Mouse (Mus musculus) heart, postnatal 0 days (tissue): Measurements from ENCODE around the gene Doc2g. TPM values are rescaled to one million over a fixed set of nuclear protein-coding genes. Genes with fewer than 3 reads are reported as not detected.
"Not testable (repeated sequence)": the region's sequence is repeated elsewhere in the genome, so short reads cannot be mapped to it uniquely, and the experiment has no call there.

Experiments
- ATAC-seq: fragments of 200-750 bp; cut with Nextera tagmentation; 2 replicates; pipeline ENCODE4 v1.8.0; 2017; ENCODE audit warnings: low read depth, moderate number of reproducible peaks, moderate library complexity; ENCODE audit not compliant: insufficient read depth
- DNase-seq: peaks from one replicate; pipeline ENCODE4 v3.0.0-alpha.2; 2016; ENCODE audit warnings: low spot score
- H3K27ac ChIP-seq: fragments of 300-500 bp; sonication (generic); 2 replicates; pipeline ENCODE4 v1.5.1; 2014; ENCODE audit warnings: low read depth, mild to moderate bottlenecking
- H3K27me3 ChIP-seq: fragments of 300-500 bp; sonication (generic); 2 replicates; pipeline ENCODE4 v1.6.1; 2014; ENCODE audit warnings: low read length, mixed read lengths; ENCODE audit not compliant: control insufficient read depth, insufficient read depth
- H3K36me3 ChIP-seq: fragments of 300-500 bp; sonication (generic); replicated peaks from 2 replicates; pipeline ENCODE4 v1.6.1; 2014; ENCODE audit warnings: low read length, mixed read lengths; ENCODE audit not compliant: control insufficient read depth, insufficient read depth
- H3K4me1 ChIP-seq: fragments of 300-500 bp; sonication (generic); 2 replicates; pipeline ENCODE4 v1.6.1; 2014; ENCODE audit warnings: antibody characterized with exemption; ENCODE audit not compliant: control insufficient read depth, insufficient read depth
- H3K4me2 ChIP-seq: fragments of 300-500 bp; sonication (generic); 2 replicates; pipeline ENCODE4 v1.6.1; 2014; ENCODE audit warnings: low read depth, mild to moderate bottlenecking, low read length, moderate library complexity
- H3K4me3 ChIP-seq: fragments of 300-500 bp; sonication (generic); 2 replicates; pipeline ENCODE4 v1.5.1; 2014; ENCODE audit warnings: low read depth, low read length
- H3K9ac ChIP-seq: fragments of 300-500 bp; sonication (generic); replicated peaks from 2 replicates; pipeline ENCODE4 v1.6.1; 2014; ENCODE audit warnings: low read depth, low read length, mixed read lengths
- H3K9me3 ChIP-seq: fragments of 300-500 bp; sonication (generic); replicated peaks from 2 replicates; pipeline ENCODE4 v1.6.1; 2016; ENCODE audit warnings: low read length; ENCODE audit not compliant: control insufficient read depth
- CTCF ChIP-seq: IDR thresholded peaks from 2 replicates; pipeline ENCODE4 v1.5.1; 2016; ENCODE audit warnings: antibody characterized with exemption, control low read depth, low read depth
- EP300 ChIP-seq: IDR thresholded peaks from 2 replicates; pipeline ENCODE4 v1.6.1; 2016; ENCODE audit warnings: antibody characterized with exemption, low read depth
- WGBS: fragments of 180-500 bp; shearing (Covaris S2); extraction: QIAGEN DNeasy Blood & Tissue Kit; methylation state at CpG from one replicate; pipeline ENCODE4 v1.1.7; 2014; 5-methylcytosine and 5-hydroxymethylcytosine counted together
- polyA plus RNA-seq: library from polyadenylated mRNA; unstranded; fragments of >200 nt; fragmentation: Nextera tagmentation; extraction: Ambion mirVana; gene quantifications from 2 replicates; pipeline ENCODE4 v1.2.1, GENCODE M21; 2015
- total RNA-seq: library from RNA; depleted of rRNA; stranded (reverse); fragments of >200 nt; gene quantifications from 2 replicates; pipeline ENCODE4 v1.2.3, GENCODE M21; 2014; ENCODE audit warnings: low replicate concordance

The Doc2g gene
- total and polyA plus RNA-seq, 2 experiments from 2014 or later = 116 to 202 TPM

- Histone ChIP-seq H3K9ac (peak within 1 kb of the TSS; percentile 71), H3K27ac (peak within 1 kb of the TSS; percentile 58), H3K4me2 (peak within 1 kb of the TSS; percentile 84), H3K4me1 (peaks cover 8% of the 10 kb centered on the region), H3K4me3 (peak within 1 kb of the TSS; percentile 63), H3K9me3 (no peaks in the 10 kb centered on the region), H3K27me3 (no peaks in the 10 kb centered on the region), H3K36me3 (0 out of 2 replicates have a peak, but pooled peaks cover 6% of the 10 kb centered on the region)
- ATAC-seq = peak; percentile 90
- DNase-seq = peak; percentile 88
- peak; percentile 24 for TF ChIP-seq CTCF
- TF ChIP-seq EP300 = no peak
- under 1% methylated on average over 26 of the region's 26 CpGs for WGBS
These were observed 34.7 kb downstream of the Doc2g start, which contains the start of gene Gstp1 for GRCm38 (mm10) chr19:4037788-4038232. Gstp1 (minus strand) TSS chr19:4037985.

GRCm38 (mm10) chr19:4040941-4041340 is 37.8 kb downstream of the Doc2g start:
- H3K36me3 ChIP-seq, H3K4me1 ChIP-seq, H3K9me3 ChIP-seq, ATAC-seq, H3K4me3 ChIP-seq, DNase-seq, H3K4me2 ChIP-seq, H3K27ac ChIP-seq, H3K9ac ChIP-seq, H3K27me3 ChIP-seq: not testable (repeated sequence)
- 82% methylated on average over 5 of the region's 5 CpGs for WGBS

GRCm38 (mm10) chr19:4041500-4041899 is 38.4 kb downstream of the Doc2g start:
- WGBS = 95% methylated on average over 3 of the region's 4 CpGs
- not testable (repeated sequence) for H3K4me1 ChIP-seq, H3K36me3 ChIP-seq, H3K4me2 ChIP-seq, H3K9me3 ChIP-seq, DNase-seq, H3K27me3 ChIP-seq, H3K27ac ChIP-seq, H3K4me3 ChIP-seq, H3K9ac ChIP-seq, ATAC-seq

GRCm38 (mm10) chr19:4042124-4042523 is 39.0 kb downstream of the Doc2g start:
- no peaks in the 10 kb centered on the region for H3K9me3 ChIP-seq
- peaks cover 8% of the 10 kb centered on the region for H3K4me1 ChIP-seq
- no peaks in the 10 kb centered on the region for H3K36me3 ChIP-seq
- H3K9ac ChIP-seq = no peak overlapping the region
- no peak overlapping the region for H3K4me2 ChIP-seq
- no peak overlapping the region for H3K4me3 ChIP-seq
- H3K27me3 ChIP-seq = no peaks in the 10 kb centered on the region
- no peak for ATAC-seq
- no peak for TF ChIP-seq CTCF
- TF ChIP-seq EP300 = no peak
- no peak for DNase-seq
- H3K27ac ChIP-seq = no peak overlapping the region
- 54% methylated on average over 14 of the region's 14 CpGs for WGBS

- not testable (repeated sequence) for H3K27ac ChIP-seq, ATAC-seq, H3K9me3 ChIP-seq, H3K36me3 ChIP-seq, H3K4me1 ChIP-seq, DNase-seq, H3K4me2 ChIP-seq, H3K9ac ChIP-seq, H3K4me3 ChIP-seq, H3K27me3 ChIP-seq
- 82% methylated on average over 5 of the region's 5 CpGs for WGBS
These were observed 41.0 kb downstream of the Doc2g start for GRCm38 (mm10) chr19:4044109-4044508.
